Mouse (Mus musculus): ENCODE results near the gene Rufy1.
"Not testable (repeated sequence)": the region's sequence is repeated elsewhere in the genome, so short reads cannot be mapped to it uniquely, and the experiment has no call there.

Rufy1 gene

GRCm38 (mm10) chr11:50377892-50378684, 52.8 kb downstream of the Rufy1 start:
- DNase-seq = peak; percentile 82

- DNase-seq = peak; percentile 99
These were observed 53.7 kb downstream of the Rufy1 start, which contains the start of gene Hnrnph1 for GRCm38 (mm10) chr11:50376911-50377891. Gene Hnrnph1, plus strand, starts transcription at chr11:50376990.

- DNase-seq = no peak
These were observed 54.7 kb downstream of the Rufy1 start for GRCm38 (mm10) chr11:50376156-50376790.

GRCm38 (mm10) chr11:50375421-50375820, 55.5 kb downstream of the Rufy1 start:
- no peak for DNase-seq

DNA sequence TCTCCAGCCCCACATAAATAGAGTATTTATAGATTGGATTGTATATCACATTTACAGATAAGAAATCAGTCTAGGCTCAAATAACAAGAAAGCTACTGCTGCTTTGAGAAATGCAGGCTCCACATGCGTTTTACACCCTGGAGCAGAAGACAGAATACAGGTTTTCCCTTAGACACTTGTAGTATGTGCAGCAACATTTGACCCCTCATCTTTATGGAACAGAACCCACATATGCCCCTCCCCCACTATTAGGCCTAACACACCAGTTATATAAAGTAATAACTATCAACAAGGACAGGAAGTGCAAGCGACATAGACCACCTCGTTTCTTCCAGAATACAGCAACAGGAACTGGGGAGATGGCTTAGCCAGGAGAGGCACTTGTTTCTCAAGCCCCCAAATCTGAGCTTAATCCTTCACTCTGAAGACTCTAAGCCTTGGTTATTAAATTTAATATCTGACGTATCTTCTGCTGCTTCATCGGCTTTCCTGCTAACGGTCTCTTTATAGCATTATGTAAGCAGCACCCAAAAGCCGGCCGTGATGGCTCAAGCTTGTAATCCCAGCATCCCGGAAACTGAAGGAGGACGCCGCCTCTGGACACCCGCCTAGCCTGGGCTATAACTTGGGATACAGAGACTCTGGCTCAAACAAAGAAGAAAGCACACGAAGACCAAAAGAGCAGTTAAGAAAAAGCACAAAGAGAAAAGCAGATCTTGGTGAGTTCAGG, 56.5 kb downstream of the Rufy1 start:
- DNase-seq = no peak

GRCm38 (mm10) chr11:50373621-50374020, 57.3 kb downstream of the Rufy1 start:
- no peak for DNase-seq

DNA sequence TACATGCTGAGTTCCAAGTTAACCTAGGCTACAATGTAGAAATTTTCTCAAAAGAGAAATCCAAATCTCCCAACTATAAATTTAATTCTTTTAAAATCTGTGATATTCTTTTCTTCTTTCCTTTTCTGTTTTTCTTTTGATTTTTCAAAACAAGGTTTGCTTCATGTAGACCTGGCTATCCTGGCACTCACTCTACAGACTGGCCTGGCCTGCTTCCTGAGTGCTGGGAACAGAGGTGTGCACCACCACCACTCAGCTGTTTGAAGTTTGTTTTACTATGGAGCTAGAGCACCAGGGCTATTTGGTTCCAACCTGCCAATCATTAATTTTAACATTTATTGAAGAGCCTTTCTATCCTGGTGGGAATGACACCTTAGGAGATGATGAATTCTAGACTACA, 57.8 kb downstream of the Rufy1 start:
- DNase-seq = no peak

GRCm38 (mm10) chr11:50371911-50372310, 59.0 kb downstream of the Rufy1 start:
- DNase-seq = no peak

GRCm38 (mm10) chr11:50371399-50371841, 59.5 kb downstream of the Rufy1 start:
- DNase-seq = peak; percentile 65

GRCm38 (mm10) chr11:50370969-50371368, 60.0 kb downstream of the Rufy1 start:
- no peak for DNase-seq

GRCm38 (mm10) chr11:50369360-50369911, 61.5 kb downstream of the Rufy1 start:
- no peak for DNase-seq

DNA sequence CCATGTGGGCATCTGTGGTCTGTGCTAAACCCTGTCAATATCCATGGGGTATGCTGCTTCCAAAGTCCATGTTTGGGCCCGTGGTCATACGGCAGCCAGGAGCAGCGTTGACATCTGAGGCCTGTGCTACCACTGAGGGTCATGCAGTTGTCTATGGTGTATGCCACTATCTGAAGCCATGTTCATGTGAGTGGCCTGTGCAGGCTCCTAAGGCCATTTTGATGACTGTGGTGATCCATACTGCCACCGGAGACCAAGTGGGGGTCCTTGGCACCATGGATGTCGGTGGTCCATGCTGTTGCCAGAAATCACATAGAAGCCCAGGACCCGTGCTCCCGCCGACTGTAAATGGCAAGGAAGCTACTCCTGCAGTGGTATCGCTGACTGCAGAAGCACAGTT, 63.4 kb downstream of the Rufy1 start:
- no peak for DNase-seq

DNA sequence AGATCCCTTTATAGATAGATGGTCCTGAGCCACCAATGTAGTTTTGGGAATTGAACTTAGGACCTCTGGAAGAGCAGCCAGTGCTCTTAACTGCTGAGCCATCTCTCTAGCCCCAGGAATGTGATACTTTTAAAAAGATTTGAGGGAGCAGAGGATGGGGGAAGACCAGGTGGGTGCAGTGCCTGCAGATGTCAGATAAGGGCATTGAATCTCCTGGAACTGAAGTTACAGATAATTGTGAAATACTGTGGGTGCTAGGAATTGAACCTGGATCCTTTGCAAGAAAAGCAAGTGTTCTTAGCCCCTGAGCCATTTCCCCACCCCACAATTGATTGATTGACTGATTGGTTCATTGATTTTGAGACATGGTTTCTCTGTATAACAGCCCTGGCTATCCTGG, 65.6 kb downstream of the Rufy1 start:
- no peak for DNase-seq

DNA sequence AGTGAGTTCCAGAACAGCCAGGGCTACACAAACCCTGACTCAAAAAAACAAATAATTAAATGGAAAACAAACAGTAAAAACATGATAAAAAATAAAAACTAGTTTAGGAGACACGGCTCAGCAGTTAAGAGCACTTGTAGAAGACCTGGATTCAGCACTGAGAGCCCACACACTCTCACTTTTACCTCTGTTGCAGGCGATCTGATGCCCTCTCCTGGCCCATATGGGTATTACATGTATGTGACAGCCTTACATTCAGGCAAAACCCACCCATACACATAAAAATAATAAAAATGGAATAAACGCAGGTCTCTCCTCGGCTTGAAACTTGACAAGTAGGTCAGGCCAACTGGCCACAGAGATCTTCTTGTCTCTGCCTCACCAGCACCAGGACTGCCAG, 66.4 kb downstream of the Rufy1 start:
- peak; percentile 72 for DNase-seq

GRCm38 (mm10) chr11:50361282-50361681, 69.6 kb downstream of the Rufy1 start:
- DNase-seq = not testable (repeated sequence)

DNA sequence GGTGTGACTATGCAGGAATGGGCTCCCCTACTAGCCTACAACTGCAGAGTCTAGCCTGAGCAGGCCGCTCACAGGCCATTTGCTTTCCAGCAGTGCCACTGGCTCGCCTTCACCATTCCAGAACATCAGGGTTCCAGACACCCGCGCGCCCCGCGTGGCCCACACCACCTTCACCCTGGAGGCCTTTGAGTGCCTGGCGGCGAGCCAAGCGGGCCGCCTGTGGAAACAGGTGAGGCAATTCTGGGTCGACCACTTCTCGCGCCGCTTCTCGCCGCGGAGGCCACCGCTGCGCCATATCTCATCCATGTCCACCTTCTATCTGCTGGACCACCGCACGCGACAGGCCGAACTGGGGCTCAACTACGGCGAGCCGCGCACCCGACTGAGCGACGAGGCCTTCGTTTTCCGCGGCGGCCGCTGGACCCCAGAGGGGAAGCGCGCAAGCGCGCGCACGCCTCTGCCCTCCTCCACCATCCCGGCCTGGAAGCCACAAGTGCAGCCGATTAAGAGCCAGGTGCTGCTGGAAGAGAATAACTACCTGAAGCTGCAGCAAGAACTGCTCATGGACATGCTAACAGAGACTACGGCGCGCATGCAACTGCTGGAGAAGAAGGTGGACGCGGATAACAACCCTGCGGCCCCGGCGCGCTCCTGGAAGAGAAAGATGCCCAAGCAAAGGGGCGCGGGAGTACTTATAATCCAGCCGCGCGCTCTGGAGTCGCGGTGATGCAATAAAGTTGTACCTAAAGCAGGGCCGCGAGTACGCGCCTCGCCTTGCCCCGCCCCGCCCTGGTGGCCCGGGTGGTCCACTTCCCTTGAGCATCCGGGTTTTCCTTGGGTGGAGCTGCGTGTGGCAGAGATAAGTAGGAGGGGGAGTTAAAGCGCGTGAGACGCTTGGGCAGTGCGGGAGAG, 71.7 kb downstream of the Rufy1 start:
- DNase-seq = peak; percentile 52

DNA sequence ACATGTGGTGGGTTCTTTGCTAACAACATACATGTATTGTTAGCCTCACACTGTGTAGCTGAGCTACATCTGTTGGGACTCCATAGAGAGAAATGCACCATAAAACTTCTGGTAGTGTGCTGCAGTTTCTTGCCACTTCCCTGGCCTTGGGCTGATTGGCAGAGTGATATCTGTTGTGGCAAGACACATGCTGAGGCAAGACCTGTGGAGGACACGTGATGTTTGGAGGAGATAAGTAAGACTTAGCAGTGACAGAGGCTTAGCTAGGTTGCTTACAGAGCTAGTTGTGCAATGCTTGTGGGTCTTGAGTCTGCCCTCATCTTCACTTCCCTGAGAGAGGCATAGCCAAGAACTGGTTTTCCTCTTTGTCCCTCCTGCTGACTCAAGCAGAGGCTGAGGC, 75.5 kb downstream of the Rufy1 start:
- no peak for DNase-seq

- DNase-seq = no peak
These were observed 76.1 kb downstream of the Rufy1 start for GRCm38 (mm10) chr11:50354851-50355250.

GRCm38 (mm10) chr11:50354162-50354561, 76.8 kb downstream of the Rufy1 start, which contains the start of gene Cby3:
Gene Cby3, plus strand, starts transcription at chr11:50354462.
- no peak for DNase-seq

- DNase-seq = no peak
These were observed 78.7 kb downstream of the Rufy1 start for GRCm38 (mm10) chr11:50352177-50352576.
